Mouse (Mus musculus) myocyte (in vitro differentiated cells): Measurements from ENCODE around the gene Cxcl13.

Experiments used
- E2F4 ChIP-seq: IDR thresholded peaks from one replicate; pipeline ENCODE4 v1.6.1; 2011; ENCODE audit warnings: mild to moderate bottlenecking, control low read depth, moderate library complexity; ENCODE audit not compliant: insufficient read depth
- MYOD1 ChIP-seq, 3 experiments: IDR thresholded peaks; one replicate each; pipeline ENCODE4 v1.6.1; 2011; ENCODE audit warnings: control low read depth in 2 of 3, low read depth in 2 of 3, mild to moderate bottlenecking in 2 of 3, moderate library complexity in 1 of 3; ENCODE audit not compliant: insufficient read length in 2 of 3, control insufficient read depth in 1 of 3
- POLR2A ChIP-seq: IDR thresholded peaks from one replicate; pipeline ENCODE4 v1.6.1; 2011; ENCODE audit warnings: low read depth, mild to moderate bottlenecking, control low read depth, moderate library complexity; ENCODE audit not compliant: insufficient read length
- POLR2AphosphoS2 ChIP-seq: IDR thresholded peaks from one replicate; pipeline ENCODE4 v1.6.1; 2011; ENCODE audit warnings: low read depth, control low read depth; ENCODE audit not compliant: insufficient read length
- TCF12 ChIP-seq: IDR thresholded peaks from one replicate; pipeline ENCODE4 v1.6.1; 2011; ENCODE audit warnings: mild to moderate bottlenecking, control low read depth; ENCODE audit not compliant: poor library complexity, insufficient read depth, severe bottlenecking

DNA sequence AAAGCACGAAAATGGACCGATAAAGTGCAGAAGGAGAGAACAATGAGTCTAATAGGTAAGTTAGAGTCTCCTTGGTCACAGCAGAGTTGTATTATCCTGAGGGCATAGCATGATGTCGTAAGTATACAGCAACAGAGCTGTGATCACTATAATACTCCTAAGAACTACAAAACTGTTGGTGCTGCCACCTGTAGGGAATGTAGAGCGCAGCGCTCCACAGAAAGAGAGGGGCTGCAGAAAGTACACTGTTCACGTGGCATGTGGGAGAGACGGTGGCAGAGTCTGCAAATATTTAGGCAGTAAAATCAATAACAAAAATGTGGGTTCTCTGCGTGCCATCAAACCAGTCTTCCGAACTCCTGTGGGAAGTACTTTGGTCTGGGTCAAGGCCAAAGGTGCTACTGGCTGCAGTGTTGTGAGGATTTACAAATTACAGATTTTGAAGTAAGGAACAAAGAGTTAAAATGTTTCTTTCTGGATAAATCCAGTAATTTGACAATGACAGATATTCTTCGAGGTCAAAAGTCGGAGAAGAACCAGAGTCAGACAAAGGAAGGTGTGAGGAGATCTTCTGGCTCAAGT is 18.6 kb upstream of the Cxcl13 start:
- no peak for TF ChIP-seq TCF12
- no peak for TF ChIP-seq POLR2A
- no peak for TF ChIP-seq E2F4
- TF ChIP-seq MYOD1 (IDR thresholded peaks at IDR 0.05; ENCODE audit: control insufficient read depth in 1 of 3, insufficient read length in 2 of 3, low read depth in 2 of 3), result no peak
- no peak for TF ChIP-seq POLR2AphosphoS2
